Mouse (Mus musculus) right cerebral cortex, postnatal 10 days (tissue): ENCODE data around the gene C4b.
"Not testable (repeated sequence)": the region's sequence is repeated elsewhere in the genome, so short reads cannot be mapped to it uniquely, and the experiment has no call there.

Experiments used
- DNase-seq, 2 experiments: peaks; one replicate each; pipeline ENCODE4 v3.0.0; 2021; ENCODE audit warnings: low spot score in 2 of 2

The C4b gene

DNA sequence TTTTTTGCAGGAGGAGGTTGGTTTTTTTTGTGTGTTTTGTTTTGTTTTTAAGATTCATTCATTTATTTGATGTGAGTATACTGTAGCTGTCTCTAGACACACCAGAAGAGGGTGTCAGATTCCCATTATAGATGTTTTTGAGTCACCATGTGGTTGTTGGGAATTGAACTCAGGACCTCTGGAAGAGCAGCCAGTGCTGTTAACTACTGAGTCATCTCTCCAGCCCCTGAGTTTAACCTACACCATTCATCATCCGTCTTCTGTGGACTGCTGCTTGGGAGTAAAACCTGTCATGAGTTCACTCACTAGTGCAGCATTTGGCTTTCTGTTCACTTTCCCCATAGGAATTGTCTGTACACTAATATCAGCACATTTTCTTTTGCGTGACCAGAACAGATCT is 37.2 kb downstream of the C4b start:
- DNase-seq, result not testable (repeated sequence)

GRCm38 (mm10) chr17:34700671-34701071 is 43.0 kb downstream of the C4b start:
- DNase-seq, result peak; percentile 38 to 60

DNA sequence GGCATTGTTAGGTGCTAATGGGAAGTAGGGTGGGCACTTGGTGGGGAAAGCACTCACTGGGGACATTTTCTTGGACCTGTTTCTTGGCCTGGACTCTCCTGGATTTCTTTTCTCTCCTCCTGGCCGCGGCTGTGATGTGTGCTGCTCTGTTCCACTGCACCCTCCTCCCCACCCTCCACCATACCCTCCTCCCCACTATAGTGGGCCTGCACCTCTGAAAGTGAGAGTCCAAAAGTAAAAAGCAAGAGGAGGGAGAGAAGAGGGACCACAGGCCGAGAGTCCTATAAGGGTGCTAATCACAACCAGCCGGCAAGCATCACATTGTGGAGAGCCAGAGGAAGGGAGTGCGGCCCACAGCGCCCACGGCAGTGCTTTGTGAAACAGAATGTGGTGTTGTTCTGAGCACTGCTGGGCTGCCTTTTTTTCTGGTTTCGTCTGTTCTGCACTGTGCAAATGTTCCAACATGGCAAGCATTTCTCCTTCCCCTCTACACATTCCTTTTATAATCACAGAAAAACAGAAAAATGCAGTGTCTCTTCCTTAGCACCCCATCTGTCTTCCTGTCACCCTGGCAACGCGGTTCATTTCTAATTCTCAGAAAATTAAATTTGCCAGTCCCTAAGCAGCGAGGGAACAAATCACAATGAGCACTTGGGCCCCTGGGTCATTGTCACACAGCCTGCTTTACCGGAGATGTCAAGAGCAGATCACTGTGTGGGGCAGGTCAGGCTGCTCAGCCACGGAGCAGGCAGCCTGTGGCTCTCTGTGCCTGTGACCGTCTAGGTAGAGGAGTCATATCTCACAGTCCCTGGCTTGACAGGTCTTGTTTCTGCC is 43.9 kb downstream of the C4b start:
- peak; percentile 80 to 84 for DNase-seq

DNA sequence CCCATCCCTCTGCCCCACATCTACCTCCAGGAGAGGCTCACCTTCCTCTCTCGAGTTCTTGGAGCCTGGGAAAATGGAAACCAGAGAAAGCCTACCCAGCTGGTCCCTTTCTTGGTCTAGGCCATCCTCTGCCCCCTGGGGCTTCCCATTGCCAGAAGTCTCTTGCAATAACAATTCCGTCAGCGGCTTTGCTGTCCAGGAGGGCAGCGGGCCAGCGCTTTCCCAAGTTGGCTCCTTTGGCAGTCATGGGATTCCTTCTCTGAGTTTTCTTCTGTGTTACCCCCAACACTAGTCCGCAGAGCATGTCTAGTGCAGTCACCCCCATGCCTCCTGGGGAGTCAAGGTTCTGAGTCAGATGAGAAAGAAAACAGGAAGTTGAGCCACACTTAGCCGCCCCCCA is 50.8 kb downstream of the C4b start:
- DNase-seq, result no peak

DNA sequence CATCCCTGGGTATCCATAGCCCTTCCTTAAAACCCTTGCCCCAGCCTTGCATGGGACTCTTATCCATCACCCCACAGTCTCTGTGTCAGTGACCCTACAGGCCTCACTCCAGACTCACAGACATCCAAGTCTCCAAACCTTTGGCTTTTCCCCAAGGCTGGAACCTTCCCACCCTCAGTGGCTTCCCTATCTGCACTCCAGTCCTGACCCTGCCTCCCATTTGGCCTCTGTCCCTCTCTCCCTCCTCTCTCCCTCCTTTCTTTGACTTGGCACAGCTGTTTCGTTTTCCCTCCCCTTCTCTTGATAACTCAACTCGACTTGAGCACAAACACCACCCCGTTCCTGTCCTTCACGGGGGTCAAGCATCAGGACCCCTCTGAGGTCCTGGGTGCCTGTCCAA is 53.2 kb downstream of the C4b start:
- DNase-seq, result no peak

DNA sequence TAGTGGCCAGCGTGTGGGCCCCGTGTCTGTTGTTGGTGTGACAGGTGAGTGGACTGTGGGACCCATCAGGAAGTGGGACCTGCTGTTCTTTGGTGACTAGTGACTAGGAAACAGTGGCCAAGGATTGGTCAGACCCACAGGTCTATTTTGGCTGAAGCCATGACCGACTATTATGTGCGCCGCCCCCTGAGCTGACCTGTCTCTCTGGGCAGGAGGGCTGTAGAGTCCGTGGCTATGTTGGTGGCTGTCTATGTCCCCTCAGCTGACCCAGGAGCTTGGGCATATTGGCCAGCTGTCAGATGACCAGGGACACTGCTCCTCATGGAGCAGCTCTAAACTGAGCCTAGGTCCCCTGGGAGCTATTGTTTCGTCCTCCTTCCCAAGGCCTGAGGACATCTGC is 54.8 kb downstream of the C4b start:
- no peak for DNase-seq

- DNase-seq, result peak; percentile 65 to 76
These were observed 58.3 kb downstream of the C4b start for GRCm38 (mm10) chr17:34685120-34686110.

DNA sequence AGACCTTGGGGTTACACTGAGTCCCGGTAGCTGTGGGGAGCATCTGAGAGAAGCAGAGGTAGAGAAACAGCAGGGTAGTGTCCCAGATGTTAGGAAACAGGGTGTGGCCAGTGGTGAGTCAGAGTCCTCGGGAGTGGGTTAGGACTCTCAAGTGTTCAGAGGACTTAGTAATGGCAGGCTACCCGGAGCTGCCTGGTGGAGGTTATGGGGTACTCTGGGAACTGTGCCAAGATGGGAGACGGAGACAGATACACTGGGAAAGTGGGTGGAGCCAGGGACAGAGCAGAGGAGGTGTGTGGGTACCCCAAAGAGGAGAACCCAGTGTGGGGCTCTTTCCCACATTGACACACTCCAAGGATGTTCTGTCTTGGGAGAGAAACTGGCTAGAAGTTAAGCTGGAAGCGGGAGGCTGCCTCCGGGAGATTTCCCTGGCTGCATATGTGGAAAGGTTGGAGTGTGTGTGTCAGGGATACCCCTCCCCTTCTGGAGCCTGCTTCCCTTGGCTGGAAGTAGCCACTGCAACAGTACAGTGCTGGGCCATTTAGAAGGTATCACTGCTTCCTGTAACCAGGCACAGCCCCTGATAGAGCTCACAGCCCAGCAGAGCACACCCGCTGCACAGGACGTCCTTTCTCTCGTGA is 59.3 kb downstream of the C4b start:
- DNase-seq, result no peak

DNA sequence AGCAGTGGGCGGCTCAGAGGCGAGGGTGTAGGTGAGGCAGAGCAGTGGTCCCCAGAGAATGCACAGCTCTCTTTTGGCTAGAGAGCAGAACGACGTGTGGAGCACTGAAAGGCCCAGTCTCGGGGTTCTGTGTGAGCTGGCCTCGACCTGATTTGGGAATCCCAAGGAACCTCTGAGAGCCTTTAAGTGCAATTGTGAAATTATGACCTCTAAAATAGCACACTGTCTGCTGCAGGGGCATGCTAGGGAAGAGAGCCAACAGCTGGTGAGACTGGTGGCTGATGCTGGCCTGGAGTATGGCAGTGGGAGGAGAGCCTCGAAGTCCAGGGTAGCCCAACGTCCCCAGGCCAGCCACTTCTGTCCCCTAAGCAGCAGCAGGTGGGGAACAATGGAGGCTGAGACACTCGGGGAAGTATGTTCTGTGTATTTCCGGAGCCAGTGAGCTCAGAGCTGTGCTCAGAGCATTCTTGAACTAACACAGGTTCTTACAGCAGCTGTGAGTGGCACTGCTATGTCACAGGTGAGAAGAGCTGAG is 59.9 kb downstream of the C4b start:
- DNase-seq, result no peak

DNA sequence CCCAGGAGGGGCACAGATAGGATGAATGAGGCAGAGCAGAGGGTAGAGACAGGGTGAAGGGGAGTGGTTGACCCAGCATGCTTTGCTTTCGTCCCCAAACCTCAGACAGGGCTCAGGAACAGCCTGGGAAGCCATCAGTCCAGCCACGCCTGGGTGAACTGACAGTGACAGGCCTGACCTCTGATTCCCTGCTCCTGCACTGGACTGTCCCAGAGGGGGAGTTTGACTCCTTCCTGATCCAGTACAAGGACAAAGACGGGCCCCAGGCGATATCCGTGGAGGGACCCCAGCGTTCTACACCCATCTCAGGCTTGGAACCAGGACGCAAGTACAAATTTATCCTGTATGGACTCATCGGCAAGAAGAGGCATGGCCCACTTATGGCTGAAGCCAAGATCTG is 60.5 kb downstream of the C4b start:
- no peak for DNase-seq

- DNase-seq, result no peak
These were observed 61.7 kb downstream of the C4b start for GRCm38 (mm10) chr17:34681881-34682536.

GRCm38 (mm10) chr17:34681132-34681571 is 62.5 kb downstream of the C4b start:
- DNase-seq, result no peak

- DNase-seq, result no peak
These were observed 63.1 kb downstream of the C4b start for GRCm38 (mm10) chr17:34680621-34681020.

- no peak for DNase-seq
These were observed 63.5 kb downstream of the C4b start for GRCm38 (mm10) chr17:34680191-34680590.
